Mouse (Mus musculus): ENCODE results near the gene Mgst3. TPM values are rescaled to one million over a fixed set of nuclear protein-coding genes. Genes with fewer than 3 reads are reported as not detected.

The Mgst3 gene
- polyA plus RNA-seq, 1 experiment from 2014 or later = 51.8 TPM

- H3K4me2 ChIP-seq (ENCODE audit: low read depth, low read length, severe bottlenecking) = no peak overlapping the region
- peaks cover 7% of the 10 kb centered on the region; the same call in 1 of the 2 replicates for H3K27me3 ChIP-seq (ENCODE audit: control insufficient read depth, insufficient read depth, low read length)
- peaks cover 4% of the 10 kb centered on the region; the same call in 1 of the 2 replicates for H3K4me1 ChIP-seq (replicated peaks; ENCODE audit: control insufficient read depth, insufficient read depth, low read length)
- no peak for DNase-seq (ENCODE audit: low spot score)
- H3K36me3 ChIP-seq (ENCODE audit: control insufficient read depth, insufficient read depth, low read length) = no peaks in the 10 kb centered on the region
- WGBS = 82% methylated on average over 6 of the region's 6 CpGs
- H3K27ac ChIP-seq (ENCODE audit: low read depth, low read length) = no peak overlapping the region
- no peak overlapping the region for H3K9ac ChIP-seq (ENCODE audit: low read length)
- H3K9me3 ChIP-seq (ENCODE audit: control insufficient read depth, low read length) = no peaks in the 10 kb centered on the region
- no peak overlapping the region for H3K4me3 ChIP-seq (ENCODE audit: low read depth, low read length)
- ATAC-seq (replicated peaks; ENCODE audit: low FRiP score) = no peak
Observed at GRCm38 (mm10) chr1:167391241-167391640, 2.4 kb downstream of the Mgst3 start.

GRCm38 (mm10) chr1:167390381-167390780, 3.3 kb downstream of the Mgst3 start:
- Histone ChIP-seq H3K9me3 (ENCODE audit: control insufficient read depth, low read length) (no peaks in the 10 kb centered on the region), H3K9ac (ENCODE audit: low read length) (no peak overlapping the region), H3K27ac (ENCODE audit: low read depth, low read length) (no peak overlapping the region), H3K4me1 (replicated peaks; ENCODE audit: control insufficient read depth, insufficient read depth, low read length) (peaks cover 4% of the 10 kb centered on the region; the same call in 1 of the 2 replicates), H3K4me3 (ENCODE audit: low read depth, low read length) (no peak overlapping the region), H3K4me2 (ENCODE audit: low read depth, low read length, severe bottlenecking) (no peak overlapping the region), H3K27me3 (ENCODE audit: control insufficient read depth, insufficient read depth, low read length) (peaks cover 7% of the 10 kb centered on the region; the same call in 1 of the 2 replicates), H3K36me3 (ENCODE audit: control insufficient read depth, insufficient read depth, low read length) (no peaks in the 10 kb centered on the region)
- ATAC-seq (replicated peaks; ENCODE audit: low FRiP score) (no peak), DNase-seq (ENCODE audit: low spot score) (no peak)
- 74% methylated on average over 4 of the region's 4 CpGs for WGBS

- Histone ChIP-seq H3K4me2 (ENCODE audit: low read depth, low read length, severe bottlenecking) (no peak overlapping the region), H3K4me1 (replicated peaks; ENCODE audit: control insufficient read depth, insufficient read depth, low read length) (peaks cover 4% of the 10 kb centered on the region; the same call in 1 of the 2 replicates), H3K27me3 (ENCODE audit: control insufficient read depth, insufficient read depth, low read length) (peaks cover 7% of the 10 kb centered on the region; the same call in 1 of the 2 replicates), H3K4me3 (ENCODE audit: low read depth, low read length) (no peak overlapping the region), H3K9me3 (ENCODE audit: control insufficient read depth, low read length) (no peaks in the 10 kb centered on the region), H3K36me3 (ENCODE audit: control insufficient read depth, insufficient read depth, low read length) (no peaks in the 10 kb centered on the region), H3K9ac (ENCODE audit: low read length) (no peak overlapping the region), H3K27ac (ENCODE audit: low read depth, low read length) (no peak overlapping the region)
- WGBS = 86% methylated on average over 7 of the region's 7 CpGs
- no peak for ATAC-seq (replicated peaks; ENCODE audit: low FRiP score)
- no peak for DNase-seq (ENCODE audit: low spot score)
Observed at GRCm38 (mm10) chr1:167389584-167389983, 4.1 kb downstream of the Mgst3 start.

GRCm38 (mm10) chr1:167388571-167388970, 5.1 kb downstream of the Mgst3 start:
- ATAC-seq (replicated peaks; ENCODE audit: low FRiP score) (no peak), DNase-seq (ENCODE audit: low spot score) (no peak)
- Histone ChIP-seq H3K4me1 (replicated peaks; ENCODE audit: control insufficient read depth, insufficient read depth, low read length) (peaks cover 4% of the 10 kb centered on the region; the same call in 1 of the 2 replicates), H3K27ac (ENCODE audit: low read depth, low read length) (no peak overlapping the region), H3K27me3 (ENCODE audit: control insufficient read depth, insufficient read depth, low read length) (peaks cover 7% of the 10 kb centered on the region; the same call in 1 of the 2 replicates), H3K9me3 (ENCODE audit: control insufficient read depth, low read length) (no peaks in the 10 kb centered on the region), H3K36me3 (ENCODE audit: control insufficient read depth, insufficient read depth, low read length) (no peaks in the 10 kb centered on the region), H3K4me3 (ENCODE audit: low read depth, low read length) (no peak overlapping the region), H3K9ac (ENCODE audit: low read length) (no peak overlapping the region), H3K4me2 (ENCODE audit: low read depth, low read length, severe bottlenecking) (no peak overlapping the region)
- WGBS = 78% methylated on average over 6 of the region's 6 CpGs

GRCm38 (mm10) chr1:167387796-167388195, 5.8 kb downstream of the Mgst3 start:
- no peak for DNase-seq (ENCODE audit: low spot score)
- Histone ChIP-seq H3K4me1 (replicated peaks; ENCODE audit: control insufficient read depth, insufficient read depth, low read length) (peaks cover 2% of the 10 kb centered on the region; the same call in 1 of the 2 replicates), H3K27me3 (ENCODE audit: control insufficient read depth, insufficient read depth, low read length) (peaks cover 7% of the 10 kb centered on the region; the same call in 1 of the 2 replicates), H3K9me3 (ENCODE audit: control insufficient read depth, low read length) (no peaks in the 10 kb centered on the region), H3K27ac (ENCODE audit: low read depth, low read length) (no peak overlapping the region), H3K36me3 (ENCODE audit: control insufficient read depth, insufficient read depth, low read length) (no peaks in the 10 kb centered on the region), H3K9ac (ENCODE audit: low read length) (no peak overlapping the region), H3K4me2 (ENCODE audit: low read depth, low read length, severe bottlenecking) (no peak overlapping the region), H3K4me3 (ENCODE audit: low read depth, low read length) (no peak overlapping the region)
- 80% methylated on average over 3 of the region's 3 CpGs for WGBS
- ATAC-seq (replicated peaks; ENCODE audit: low FRiP score) = no peak

GRCm38 (mm10) chr1:167387310-167387709, 6.3 kb downstream of the Mgst3 start:
- no peak overlapping the region for H3K27ac ChIP-seq (ENCODE audit: low read depth, low read length)
- H3K9ac ChIP-seq (ENCODE audit: low read length) = no peak overlapping the region
- 95% methylated on average over 2 of the region's 2 CpGs for WGBS
- DNase-seq (ENCODE audit: low spot score) (no peak), ATAC-seq (replicated peaks; ENCODE audit: low FRiP score) (no peak)
- H3K4me1 ChIP-seq (replicated peaks; ENCODE audit: control insufficient read depth, insufficient read depth, low read length) = no peaks in the 10 kb centered on the region
- H3K36me3 ChIP-seq (ENCODE audit: control insufficient read depth, insufficient read depth, low read length) = no peaks in the 10 kb centered on the region
- no peak overlapping the region for H3K4me2 ChIP-seq (ENCODE audit: low read depth, low read length, severe bottlenecking)
- no peaks in the 10 kb centered on the region for H3K9me3 ChIP-seq (ENCODE audit: control insufficient read depth, low read length)
- H3K27me3 ChIP-seq (ENCODE audit: control insufficient read depth, insufficient read depth, low read length) = peaks cover 4% of the 10 kb centered on the region; the same call in 1 of the 2 replicates
- H3K4me3 ChIP-seq (ENCODE audit: low read depth, low read length) = no peak overlapping the region

- Histone ChIP-seq H3K4me2 (ENCODE audit: low read depth, low read length, severe bottlenecking) (no peak overlapping the region), H3K9me3 (ENCODE audit: control insufficient read depth, low read length) (no peaks in the 10 kb centered on the region), H3K27me3 (ENCODE audit: control insufficient read depth, insufficient read depth, low read length) (no peaks in the 10 kb centered on the region)
Observed at GRCm38 (mm10) chr1:167386466-167386865, 7.2 kb downstream of the Mgst3 start.

GRCm38 (mm10) chr1:167385636-167386035, 8.0 kb downstream of the Mgst3 start:
- no peaks in the 10 kb centered on the region for H3K9me3 ChIP-seq (ENCODE audit: control insufficient read depth, low read length)
- ATAC-seq (replicated peaks; ENCODE audit: low FRiP score) = no peak
- H3K36me3 ChIP-seq (ENCODE audit: control insufficient read depth, insufficient read depth, low read length) = no peaks in the 10 kb centered on the region
- no peaks in the 10 kb centered on the region for H3K27me3 ChIP-seq (ENCODE audit: control insufficient read depth, insufficient read depth, low read length)
- 60% methylated on average over 5 of the region's 5 CpGs for WGBS
- H3K9ac ChIP-seq (ENCODE audit: low read length) = no peak overlapping the region; the same call in 1 of the 2 replicates
- no peak for DNase-seq (ENCODE audit: low spot score)
- no peak overlapping the region for H3K4me2 ChIP-seq (ENCODE audit: low read depth, low read length, severe bottlenecking)
- H3K4me3 ChIP-seq (ENCODE audit: low read depth, low read length) = no peak overlapping the region
- H3K27ac ChIP-seq (ENCODE audit: low read depth, low read length) = no peak overlapping the region
- H3K4me1 ChIP-seq (replicated peaks; ENCODE audit: control insufficient read depth, insufficient read depth, low read length) = no peaks in the 10 kb centered on the region

More at GRCm38 (mm10) chr1:167386466-167386865, 7.2 kb downstream of the Mgst3 start:
- H3K36me3 ChIP-seq (ENCODE audit: control insufficient read depth, insufficient read depth, low read length) = no peaks in the 10 kb centered on the region
- WGBS = 65% methylated on average over 2 of the region's 2 CpGs
- H3K9ac ChIP-seq (ENCODE audit: low read length) = no peak overlapping the region
- DNase-seq (ENCODE audit: low spot score) (no peak), ATAC-seq (replicated peaks; ENCODE audit: low FRiP score) (no peak)
- no peaks in the 10 kb centered on the region for H3K4me1 ChIP-seq (replicated peaks; ENCODE audit: control insufficient read depth, insufficient read depth, low read length)
- no peak overlapping the region for H3K27ac ChIP-seq (ENCODE audit: low read depth, low read length)
- no peak overlapping the region for H3K4me3 ChIP-seq (ENCODE audit: low read depth, low read length)

GRCm38 (mm10) chr1:167385211-167385610, 8.4 kb downstream of the Mgst3 start:
- Histone ChIP-seq H3K9me3 (ENCODE audit: control insufficient read depth, low read length) (no peaks in the 10 kb centered on the region), H3K4me3 (ENCODE audit: low read depth, low read length) (no peak overlapping the region), H3K36me3 (ENCODE audit: control insufficient read depth, insufficient read depth, low read length) (no peaks in the 10 kb centered on the region), H3K27ac (ENCODE audit: low read depth, low read length) (no peak overlapping the region), H3K4me1 (replicated peaks; ENCODE audit: control insufficient read depth, insufficient read depth, low read length) (no peaks in the 10 kb centered on the region), H3K9ac (ENCODE audit: low read length) (no peak overlapping the region), H3K4me2 (ENCODE audit: low read depth, low read length, severe bottlenecking) (no peak overlapping the region), H3K27me3 (ENCODE audit: control insufficient read depth, insufficient read depth, low read length) (no peaks in the 10 kb centered on the region)
- DNase-seq (ENCODE audit: low spot score) (no peak), ATAC-seq (replicated peaks; ENCODE audit: low FRiP score) (no peak)
- 93% methylated on average over 2 of the region's 2 CpGs for WGBS

Measured in forebrain, embryonic 11.5 days (tissue).